Mouse (Mus musculus): ENCODE data around the gene Swap70.

DNA sequence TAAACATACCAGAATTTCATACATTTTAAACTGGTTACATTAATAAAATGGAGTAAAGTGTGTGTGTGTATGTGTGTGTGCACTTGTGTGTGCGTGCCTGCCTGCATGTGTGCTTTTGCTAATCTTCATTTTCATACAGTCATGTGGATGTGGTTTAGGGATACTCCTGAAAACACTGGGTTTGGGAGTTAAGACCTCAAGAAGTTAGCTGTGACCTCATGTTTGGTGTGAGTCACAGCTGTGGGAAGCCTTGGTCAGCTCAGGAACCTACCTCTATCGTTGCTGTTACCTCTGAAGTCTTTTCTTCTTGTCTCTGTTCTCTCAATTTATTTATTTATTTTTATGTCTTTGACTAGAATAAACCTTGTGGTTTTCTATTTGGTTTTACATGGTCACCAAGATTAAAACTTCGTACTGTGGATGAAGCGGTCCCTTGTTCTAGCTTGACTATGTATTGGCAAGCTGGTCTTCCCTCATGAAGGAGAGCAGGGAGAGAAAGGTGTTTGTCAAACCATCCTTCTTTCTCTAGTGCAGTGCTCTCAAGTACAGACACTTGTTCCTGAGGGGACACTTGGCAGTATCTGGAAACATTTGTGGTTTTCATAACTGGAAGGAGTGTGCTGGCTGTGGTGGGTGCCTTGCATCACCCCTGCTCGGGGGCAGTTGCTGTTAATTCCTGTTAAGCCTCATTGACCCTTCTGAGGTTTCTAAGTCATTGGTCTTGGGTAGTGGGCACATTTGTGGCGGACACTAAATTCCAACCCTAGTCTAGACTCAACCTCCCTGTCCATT is 62.2 kb downstream of the Swap70 start:
- no peak for TF ChIP-seq CTCF (IDR thresholded peaks at IDR 0.05 in 2 of 3, conservative IDR thresholded peaks at IDR 0.05 in 1 of 3; ENCODE audit: control insufficient read depth in 1 of 3, insufficient read depth in 1 of 3, low read depth in 2 of 3, low read length in 3 of 3, poor library complexity in 1 of 3, severe bottlenecking in 1 of 3)
- no peak for TF ChIP-seq MAFK (IDR thresholded peaks at IDR 0.05; ENCODE audit: borderline replicate concordance, low read depth, low read length)
- no peak for TF ChIP-seq POLR2A (IDR thresholded peaks at IDR 0.05; ENCODE audit: control insufficient read depth in 1 of 2, insufficient read depth in 1 of 2, low read depth in 1 of 2, low read length in 2 of 2, poor library complexity in 1 of 2)
- TF ChIP-seq ELF1 (IDR thresholded peaks at IDR 0.05; ENCODE audit: low read depth, low read length): no peak
- TF ChIP-seq ETS1 (IDR thresholded peaks at IDR 0.05; ENCODE audit: low read depth, low read length): no peak
